ENCODE assay signal across 21 mouse cellular contexts in genomic region chr19:6407109-6407508, GRCm38 (mm10). TPM values are rescaled to one million over a fixed set of nuclear protein-coding genes. Genes with fewer than 3 reads are reported as not detected.
DNase-seq lines count a peak whose midpoint lies in the region; ATAC-seq and TF ChIP-seq lines count a peak whose summit lies in the region.
"Had no signal": no experiment of that assay in that cellular context is flagged by ENCODE, and none has a peak within 500 bp of the region (broad histone marks: within the 10 kb centered on the region; RNA-seq: fewer than 3 reads in every experiment).

No protein-coding gene starts in this region.

- H3K36me3 ChIP-seq in intestine, embryonic 16.5 days (ENCODE audit: control insufficient read depth, insufficient read depth, low read length), result no peaks in the 10 kb centered on the region
- no peaks in the 10 kb centered on the region for H3K36me3 ChIP-seq in intestine, embryonic 15.5 days
- H3K36me3 ChIP-seq in E14TG2a.4 (ENCODE audit: insufficient read depth, low read length), result peaks cover 56% of the 10 kb centered on the region
- H3K36me3 ChIP-seq: embryonic facial prominence, embryonic 10.5 days; embryonic facial prominence, embryonic 12.5 days; forebrain, embryonic 15.5 days had no signal

- H3K9me3 ChIP-seq in intestine, embryonic 16.5 days (ENCODE audit: control insufficient read depth, low read length), result no peaks in the 10 kb centered on the region
- no peaks in the 10 kb centered on the region for H3K9me3 ChIP-seq in intestine, embryonic 15.5 days
- H3K9me3 ChIP-seq in E14TG2a.4 (ENCODE audit: low read length), result no peaks in the 10 kb centered on the region
- H3K9me3 ChIP-seq: embryonic facial prominence, embryonic 10.5 days; embryonic facial prominence, embryonic 12.5 days; forebrain, embryonic 13.5 days; forebrain, embryonic 15.5 days had no signal

- peaks cover under 1% of the 10 kb centered on the region for H3K4me1 ChIP-seq in intestine, embryonic 16.5 days (ENCODE audit: control insufficient read depth, insufficient read depth, low read length)
- H3K4me1 ChIP-seq in intestine, embryonic 15.5 days (replicated peaks), result peaks cover 3% of the 10 kb centered on the region
- peaks cover 100% of the 10 kb centered on the region for H3K4me1 ChIP-seq in E14TG2a.4 (replicated peaks; ENCODE audit: low read depth, low read length)

- H3K4me2 ChIP-seq in intestine, embryonic 16.5 days (ENCODE audit: low read depth, low read length), result no peak overlapping the region
- no peak overlapping the region for H3K4me2 ChIP-seq in intestine, embryonic 15.5 days (replicated peaks)
- H3K4me2 ChIP-seq: embryonic facial prominence, embryonic 12.5 days; forebrain, embryonic 13.5 days; forebrain, embryonic 15.5 days had no signal

- no peak overlapping the region for H3K4me3 ChIP-seq in intestine, embryonic 16.5 days (ENCODE audit: low read length)
- no peak overlapping the region for H3K4me3 ChIP-seq in intestine, embryonic 15.5 days (replicated peaks)
- H3K4me3 ChIP-seq in E14TG2a.4 (replicated peaks; ENCODE audit: low read length), result peak overlapping the region; percentile 72
- H3K4me3 ChIP-seq: embryonic facial prominence, embryonic 10.5 days; embryonic facial prominence, embryonic 12.5 days; forebrain, embryonic 13.5 days; forebrain, embryonic 15.5 days had no signal

- no peak for TF ChIP-seq CTCF in E14TG2a.4 (conservative IDR thresholded peaks at IDR 0.05; ENCODE audit: low read length)

- WGBS in intestine, embryonic 16.5 days, result 90% methylated on average over 8 of the region's 8 CpGs
- 87% methylated on average over 8 of the region's 8 CpGs for WGBS in intestine, embryonic 15.5 days

- 0 out of 2 replicates have a peak overlapping the region, but pooled peaks have one; percentile 29 for H3K9ac ChIP-seq in intestine, embryonic 16.5 days (ENCODE audit: low read depth, low read length)
- H3K9ac ChIP-seq in intestine, embryonic 15.5 days, result no peak overlapping the region
- H3K9ac ChIP-seq: embryonic facial prominence, embryonic 12.5 days; forebrain, embryonic 13.5 days; forebrain, embryonic 15.5 days; forebrain, postnatal 0 days had no signal

- H3K27ac ChIP-seq in intestine, embryonic 16.5 days (ENCODE audit: low read length), result no peak overlapping the region
- H3K27ac ChIP-seq in intestine, embryonic 15.5 days, result no peak overlapping the region
- H3K27ac ChIP-seq: embryonic facial prominence, embryonic 10.5 days; embryonic facial prominence, embryonic 12.5 days; forebrain, embryonic 13.5 days; forebrain, embryonic 15.5 days had no signal

- peaks cover 9% of the 10 kb centered on the region; the same call in 1 of the 2 replicates for H3K27me3 ChIP-seq in intestine, embryonic 16.5 days (replicated peaks; ENCODE audit: control insufficient read depth, insufficient read depth, low read length)
- peaks cover 19% of the 10 kb centered on the region for H3K27me3 ChIP-seq in intestine, embryonic 15.5 days (replicated peaks)
- H3K27me3 ChIP-seq in E14TG2a.4 (ENCODE audit: insufficient read depth, low read length), result peaks cover 27% of the 10 kb centered on the region
- H3K27me3 ChIP-seq: CH12.LX had no signal

- peak; percentile 91 for DNase-seq in heart, adult 11 months
- no peak for DNase-seq in heart, adult 9 months (ENCODE audit: low spot score in 2 of 2)
- DNase-seq: adrenal gland, adult 2 months; adrenal gland, postnatal 10 days; adrenal gland, postnatal 25 days; B cell, adult 2 months; cerebellum, adult 11 months; cerebellum, adult 18-20 months; cerebellum, adult 8-10 months; cerebellum, adult 9-11 months; cerebellum, postnatal 14 days; forebrain, postnatal 0 days had no signal

- no peak for ATAC-seq in intestine, embryonic 16.5 days
- ATAC-seq in intestine, embryonic 15.5 days, result no peak
- ATAC-seq: CD4-positive, CD25-positive, alpha-beta regulatory T cell, adult 4 months; forebrain, embryonic 13.5 days; forebrain, embryonic 15.5 days; forebrain, postnatal 0 days had no signal

RNA-seq across cellular contexts. Expression of gene Rasgrp2, which starts 8.0 kb away (rescaled TPM):
- polyA plus RNA-seq in intestine, embryonic 16.5 days (2015; fragmentation: Nextera tagmentation; extraction: Ambion mirVana), result 41.8 and 47.0 TPM in 2 replicates
- 36.9 and 48.6 TPM in 2 replicates for polyA plus RNA-seq in intestine, embryonic 15.5 days (2015; fragmentation: Nextera tagmentation; extraction: Ambion mirVana)

RNA-seq across cellular contexts. Expression of gene Nrxn2, which starts 11.4 kb away (rescaled TPM):
- 0.73 and 0.97 TPM in 2 replicates for polyA plus RNA-seq in intestine, embryonic 16.5 days (2015; fragmentation: Nextera tagmentation; extraction: Ambion mirVana)
- 1.1 and 2.0 TPM in 2 replicates for polyA plus RNA-seq in intestine, embryonic 15.5 days (2015; fragmentation: Nextera tagmentation; extraction: Ambion mirVana)
- polyA plus RNA-seq: CD4-positive, CD25-positive, alpha-beta regulatory T cell, adult 4 months had no signal

RNA-seq across cellular contexts. Expression of gene Pygm, which starts 22.9 kb away (rescaled TPM):
- polyA plus RNA-seq in intestine, embryonic 16.5 days (2015; fragmentation: Nextera tagmentation; extraction: Ambion mirVana), result 6.0 and 6.8 TPM in 2 replicates
- polyA plus RNA-seq in intestine, embryonic 15.5 days (2015; fragmentation: Nextera tagmentation; extraction: Ambion mirVana), result 6.1 and 6.3 TPM in 2 replicates

RNA-seq across cellular contexts. Expression of gene Sf1, which starts 43.6 kb away (rescaled TPM):
- polyA plus RNA-seq in intestine, embryonic 16.5 days (2015; fragmentation: Nextera tagmentation; extraction: Ambion mirVana), result 94.7 and 103 TPM in 2 replicates
- polyA plus RNA-seq in intestine, embryonic 15.5 days (2015; fragmentation: Nextera tagmentation; extraction: Ambion mirVana), result 118 and 129 TPM in 2 replicates
